Mouse (Mus musculus) Muller cell, postnatal 12 days (primary cell): Measurements from ENCODE around the gene Ret.

Source experiments
- DNase-seq: peaks from one replicate; pipeline ENCODE4 v3.0.0-alpha.2; 2015; ENCODE audit errors: inconsistent ontology term

Ret gene

GRCm38 (mm10) chr6:118111810-118112209 is 85.7 kb downstream of the Ret start:
- no peak for DNase-seq
